Mouse (Mus musculus) liver, embryonic 13.5 days (tissue): Measurements from ENCODE around the gene Mecr. TPM values are rescaled to one million over a fixed set of nuclear protein-coding genes. Genes with fewer than 3 reads are reported as not detected.
A peak's percentile ranks its signal among the peaks of the same experiment; 100 is the strongest.

Source experiments
- ATAC-seq: fragments of 200-750 bp; cut with Nextera tagmentation; 2 replicates; pipeline ENCODE4 v1.8.0; 2017; ENCODE audit warnings: low read depth, mild to moderate bottlenecking, moderate number of reproducible peaks, moderate library complexity
- DNase-seq: peaks from one replicate; pipeline ENCODE4 v3.0.0; 2022
- H3K27ac ChIP-seq: fragments of 300-500 bp; sonication (generic); 2 replicates; pipeline ENCODE4 v1.5.1; 2015; ENCODE audit warnings: moderate library complexity, mild to moderate bottlenecking, inconsistent platforms
- H3K27me3 ChIP-seq: fragments of 300-500 bp; sonication (generic); 2 replicates; pipeline ENCODE4 v1.6.1; 2015; ENCODE audit warnings: mild to moderate bottlenecking, inconsistent platforms
- H3K36me3 ChIP-seq: fragments of 300-500 bp; sonication (generic); 2 replicates; pipeline ENCODE4 v1.6.1; 2015; ENCODE audit warnings: mild to moderate bottlenecking, inconsistent platforms
- H3K4me1 ChIP-seq: fragments of 300-500 bp; sonication (generic); replicated peaks from 2 replicates; pipeline ENCODE4 v1.6.1; 2015; ENCODE audit warnings: inconsistent platforms
- H3K4me2 ChIP-seq: fragments of 300-500 bp; sonication (generic); 2 replicates; pipeline ENCODE4 v1.6.1; 2015; ENCODE audit warnings: inconsistent platforms, mild to moderate bottlenecking, moderate library complexity
- H3K4me3 ChIP-seq: fragments of 300-500 bp; sonication (generic); replicated peaks from 2 replicates; pipeline ENCODE4 v1.5.1; 2015; ENCODE audit warnings: mild to moderate bottlenecking, inconsistent platforms
- H3K9ac ChIP-seq: fragments of 300-500 bp; sonication (generic); 2 replicates; pipeline ENCODE4 v1.6.1; 2015; ENCODE audit warnings: mild to moderate bottlenecking, inconsistent platforms
- H3K9me3 ChIP-seq: fragments of 300-500 bp; sonication (generic); replicated peaks from 2 replicates; pipeline ENCODE4 v1.6.1; 2016; ENCODE audit warnings: inconsistent platforms
- WGBS: fragments of 180-500 bp; shearing (Covaris S2); methylation state at CpG from one replicate; pipeline ENCODE4 v1.1.7; 2015; ENCODE audit not compliant: insufficient replicate concordance; 5-methylcytosine and 5-hydroxymethylcytosine counted together
- polyA plus RNA-seq: library from polyadenylated mRNA; unstranded; fragments of >200 nt; fragmentation: Nextera tagmentation; extraction: Ambion mirVana; gene quantifications from 2 replicates; pipeline ENCODE4 v1.2.1, GENCODE M21; 2015

The Mecr gene
- polyA plus RNA-seq, 1 experiment from 2014 or later = 39.6 TPM

DNA sequence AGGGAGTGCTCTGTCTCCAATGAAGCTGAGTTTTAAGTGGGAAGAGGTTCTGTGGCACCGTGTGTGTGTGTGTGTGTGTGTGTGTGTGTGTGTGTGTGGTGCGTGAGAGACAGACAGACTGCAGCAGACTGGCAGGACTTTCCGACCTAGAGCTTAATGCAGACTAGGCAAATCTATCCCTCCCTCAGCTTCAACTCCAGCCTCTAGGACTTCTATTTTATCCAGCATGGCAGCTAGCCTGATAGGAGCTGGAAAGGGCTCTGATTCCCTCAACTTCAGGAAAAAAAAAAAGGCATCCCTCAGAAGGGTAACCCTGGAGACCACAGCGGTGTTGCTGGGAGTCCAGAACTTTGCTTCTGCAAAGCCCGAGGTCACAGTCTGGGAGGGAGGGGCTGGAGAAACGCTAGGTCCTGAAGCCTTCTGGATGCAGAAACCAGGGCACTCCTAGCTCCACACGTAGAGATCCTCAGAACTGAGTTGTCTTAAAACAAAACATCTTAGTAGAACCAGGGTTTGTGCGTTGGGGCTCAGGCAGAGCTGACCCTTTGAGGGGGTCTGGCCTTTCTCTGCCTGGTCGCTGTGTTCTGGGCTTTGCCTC is 70.9 kb downstream of the Mecr start:
- Histone ChIP-seq H3K9ac (no peak overlapping the region), H3K4me3 (no peak overlapping the region), H3K27me3 (peaks cover 94% of the 10 kb centered on the region), H3K4me2 (no peak overlapping the region), H3K36me3 (no peaks in the 10 kb centered on the region), H3K4me1 (peaks cover 44% of the 10 kb centered on the region), H3K9me3 (no peaks in the 10 kb centered on the region), H3K27ac (no peak overlapping the region)
- WGBS = 17% methylated on average over 9 of the region's 9 CpGs
- no peak for ATAC-seq
- DNase-seq = no peak

DNA sequence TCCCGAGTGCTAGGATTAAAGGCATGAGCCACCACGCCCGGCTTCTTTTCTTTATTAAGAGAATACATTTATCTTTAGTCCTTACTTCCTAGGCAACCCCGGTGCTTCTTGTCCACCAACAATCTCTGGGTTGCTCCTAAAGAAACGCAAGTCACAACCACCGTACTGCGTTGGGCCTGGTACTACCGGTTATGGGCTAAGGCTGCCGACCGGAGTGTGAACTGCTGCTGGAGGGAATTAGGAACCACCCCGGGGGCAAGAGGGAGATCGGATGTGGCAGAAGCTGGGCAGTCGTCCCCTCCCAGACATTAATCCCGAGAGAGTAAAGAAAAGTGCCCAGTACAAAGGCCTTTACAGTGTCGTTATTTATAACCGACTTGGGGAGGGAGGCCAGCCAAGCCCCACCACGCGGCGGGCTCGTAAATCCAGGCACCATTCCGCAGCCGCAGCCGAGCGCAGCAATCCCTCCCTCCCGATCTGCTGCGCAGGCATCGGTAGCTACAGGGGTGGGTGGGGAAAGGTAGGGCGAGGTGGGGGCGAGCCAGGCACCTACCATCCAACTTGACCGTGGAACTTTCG is 71.7 kb downstream of the Mecr start:
- Histone ChIP-seq H3K9me3 (no peaks in the 10 kb centered on the region), H3K27ac (no peak overlapping the region), H3K27me3 (peaks cover 98% of the 10 kb centered on the region), H3K4me2 (peak overlapping the region; percentile 45), H3K9ac (no peak overlapping the region), H3K4me3 (peak overlapping the region; percentile 6; the same call in 1 of the 2 replicates), H3K36me3 (no peaks in the 10 kb centered on the region), H3K4me1 (peaks cover 52% of the 10 kb centered on the region)
- no peak for ATAC-seq
- WGBS = 5% methylated on average over 31 of the region's 31 CpGs
- DNase-seq = no peak

DNA sequence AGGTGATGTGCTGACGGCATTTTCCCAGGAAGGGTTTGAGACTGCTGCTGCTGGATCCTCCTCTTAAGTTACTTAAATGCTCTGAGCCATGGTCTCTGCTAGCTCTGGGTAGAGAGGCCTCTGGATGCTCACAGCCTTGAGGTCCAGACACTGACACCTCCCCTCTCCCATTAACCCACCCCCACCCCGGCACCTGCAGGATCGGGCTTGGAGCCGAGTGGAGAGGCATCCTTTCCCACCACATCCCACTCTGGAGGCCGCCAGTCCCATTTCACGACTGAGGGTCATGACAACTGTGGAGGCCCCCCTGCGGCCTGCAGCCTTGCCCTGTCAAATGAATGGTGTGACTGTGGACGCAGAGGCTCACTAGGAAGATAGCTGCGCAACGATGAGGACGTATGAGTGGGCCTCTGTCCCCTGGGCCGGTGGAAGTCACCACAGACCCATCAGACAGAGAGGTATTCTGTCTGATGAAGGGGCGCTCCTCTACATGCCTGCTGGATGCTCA is 72.6 kb downstream of the Mecr start:
- WGBS = 36% methylated on average over 13 of the region's 13 CpGs
- no peaks in the 10 kb centered on the region for H3K9me3 ChIP-seq
- peaks cover 54% of the 10 kb centered on the region for H3K4me1 ChIP-seq
- no peak overlapping the region for H3K9ac ChIP-seq
- DNase-seq = no peak
- H3K27me3 ChIP-seq = peaks cover 99% of the 10 kb centered on the region
- H3K36me3 ChIP-seq = peaks cover 3% of the 10 kb centered on the region; the same call in 1 of the 2 replicates
- H3K27ac ChIP-seq = no peak overlapping the region
- peak; percentile 16; the same call in 1 of the 2 replicates for ATAC-seq
- H3K4me3 ChIP-seq = 0 out of 2 replicates have a peak overlapping the region, but pooled peaks have one; percentile 6
- H3K4me2 ChIP-seq = peak overlapping the region; percentile 19; the same call in 1 of the 2 replicates

- peaks cover 57% of the 10 kb centered on the region for H3K4me1 ChIP-seq
- no peaks in the 10 kb centered on the region for H3K9me3 ChIP-seq
- no peak overlapping the region for H3K9ac ChIP-seq
- no peak overlapping the region; the same call in 1 of the 2 replicates for H3K4me3 ChIP-seq
- H3K27me3 ChIP-seq = peaks cover 100% of the 10 kb centered on the region
- H3K27ac ChIP-seq = no peak overlapping the region
- H3K4me2 ChIP-seq = peak overlapping the region; percentile 19; the same call in 1 of the 2 replicates
- WGBS = 4% methylated on average over 15 of the region's 15 CpGs
- peaks cover 5% of the 10 kb centered on the region; the same call in 1 of the 2 replicates for H3K36me3 ChIP-seq
- peak; percentile 27 for ATAC-seq
- peak; percentile 61 for DNase-seq
Observed at GRCm38 (mm10) chr4:131916425-131916824, 73.2 kb downstream of the Mecr start.

DNA sequence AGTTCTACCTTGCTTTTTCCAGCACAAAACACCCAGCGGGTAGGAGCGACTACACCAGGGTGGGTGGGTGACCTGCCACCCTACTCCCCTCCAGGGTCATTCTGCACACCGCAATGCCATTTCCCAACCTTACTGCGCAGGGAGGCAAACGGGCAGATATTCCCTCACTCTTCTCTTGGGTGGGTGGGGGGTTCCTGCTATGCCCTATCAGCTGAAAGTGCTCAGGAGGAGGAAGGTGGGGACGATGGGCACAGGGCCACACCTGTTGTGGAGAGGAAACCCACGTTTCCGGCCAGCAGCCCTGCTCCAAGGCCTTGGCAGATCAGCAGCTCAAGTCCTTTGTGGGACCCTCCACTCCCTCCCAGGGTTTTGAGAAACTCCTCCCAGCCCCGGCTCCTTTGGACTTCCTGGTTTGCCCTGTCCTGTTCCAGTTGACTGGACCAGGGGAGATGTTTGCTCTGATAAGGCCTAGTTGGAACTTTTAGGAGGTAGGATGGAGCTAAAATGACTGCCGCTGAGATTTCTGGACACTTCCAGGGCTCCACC is 73.8 kb downstream of the Mecr start:
- Histone ChIP-seq H3K4me3 (no peak overlapping the region), H3K9ac (no peak overlapping the region), H3K36me3 (peaks cover 6% of the 10 kb centered on the region), H3K27ac (no peak overlapping the region), H3K27me3 (peaks cover 100% of the 10 kb centered on the region), H3K4me1 (peaks cover 63% of the 10 kb centered on the region), H3K9me3 (no peaks in the 10 kb centered on the region), H3K4me2 (no peak overlapping the region)
- DNase-seq (no peak), ATAC-seq (no peak)
- 55% methylated on average over 10 of the region's 10 CpGs for WGBS

Other genes starting within 250 kb of the Mecr start
- gene Ptpru, start 5.2 kb upstream of the Mecr start, polyA plus RNA-seq = 2.1 and 2.7 TPM in 2 replicates
- gene Srsf4, start 30.1 kb downstream of the Mecr start, polyA plus RNA-seq = 69.1 and 75.4 TPM in 2 replicates
- gene Tmem200b, start 78.3 kb downstream of the Mecr start, polyA plus RNA-seq = 0.15 and 0.25 TPM in 2 replicates
- gene Gm10300, start 231.2 kb downstream of the Mecr start, polyA plus RNA-seq = 0.39 and 0.63 TPM in 2 replicates
- 147 and 193 TPM in 2 replicates for gene Epb41, start 231.9 kb downstream of the Mecr start, polyA plus RNA-seq